Mouse (Mus musculus) midbrain, embryonic 14.5 days (tissue): ENCODE measurements at regions not wholly inside any gene's neighbourhood (a gene's known extent, or its start where the extent isn't known, plus 50 kb on each side); places are given as distances from the start of the nearest gene placed in this dataset.

Experiments used
- ATAC-seq: fragments of 200-750 bp; cut with Nextera tagmentation; 2 replicates; pipeline ENCODE4 v1.8.0; 2017; ENCODE audit warnings: moderate number of reproducible peaks, moderate library complexity; ENCODE audit not compliant: low FRiP score, low TSS enrichment
- DNase-seq: peaks from one replicate; pipeline ENCODE4 v3.0.0-alpha.2; 2015
- H3K27ac ChIP-seq: fragments of 300-500 bp; sonication (generic); replicated peaks from 2 replicates; pipeline ENCODE4 v1.5.1; 2014; ENCODE audit warnings: mild to moderate bottlenecking, low read depth, low read length, moderate library complexity
- H3K27me3 ChIP-seq: fragments of 300-500 bp; sonication (generic); 2 replicates; pipeline ENCODE4 v1.6.1; 2014; ENCODE audit warnings: low read length, control low read depth, mixed read lengths; ENCODE audit not compliant: control insufficient read depth, insufficient read depth
- H3K36me3 ChIP-seq: fragments of 300-500 bp; sonication (generic); 2 replicates; pipeline ENCODE4 v1.6.1; 2014; ENCODE audit warnings: low read length, control low read depth; ENCODE audit not compliant: control insufficient read depth, insufficient read depth
- H3K4me1 ChIP-seq: fragments of 300-500 bp; sonication (generic); 2 replicates; pipeline ENCODE4 v1.6.1; 2014; ENCODE audit warnings: mild to moderate bottlenecking, antibody characterized with exemption, low read length, control low read depth; ENCODE audit not compliant: control insufficient read depth, insufficient read depth
- H3K4me2 ChIP-seq: fragments of 300-500 bp; sonication (generic); 2 replicates; pipeline ENCODE4 v1.6.1; 2014; ENCODE audit warnings: mild to moderate bottlenecking, low read length, moderate library complexity
- H3K4me3 ChIP-seq: fragments of 300-500 bp; sonication (generic); replicated peaks from 2 replicates; pipeline ENCODE4 v1.5.1; 2014; ENCODE audit warnings: low read depth, low read length
- H3K9ac ChIP-seq: fragments of 300-500 bp; sonication (generic); replicated peaks from 2 replicates; pipeline ENCODE4 v1.6.1; 2014; ENCODE audit warnings: mild to moderate bottlenecking, low read length, moderate library complexity
- H3K9me3 ChIP-seq: fragments of 300-500 bp; sonication (generic); 2 replicates; pipeline ENCODE4 v1.6.1; 2016; ENCODE audit warnings: low read length, control low read depth, mixed read lengths; ENCODE audit not compliant: control insufficient read depth
- WGBS: fragments of 180-500 bp; shearing (Covaris S2); extraction: QIAGEN DNeasy Blood & Tissue Kit; methylation state at CpG from one replicate; pipeline ENCODE4 v1.1.7; 2014; 5-methylcytosine and 5-hydroxymethylcytosine counted together

DNA sequence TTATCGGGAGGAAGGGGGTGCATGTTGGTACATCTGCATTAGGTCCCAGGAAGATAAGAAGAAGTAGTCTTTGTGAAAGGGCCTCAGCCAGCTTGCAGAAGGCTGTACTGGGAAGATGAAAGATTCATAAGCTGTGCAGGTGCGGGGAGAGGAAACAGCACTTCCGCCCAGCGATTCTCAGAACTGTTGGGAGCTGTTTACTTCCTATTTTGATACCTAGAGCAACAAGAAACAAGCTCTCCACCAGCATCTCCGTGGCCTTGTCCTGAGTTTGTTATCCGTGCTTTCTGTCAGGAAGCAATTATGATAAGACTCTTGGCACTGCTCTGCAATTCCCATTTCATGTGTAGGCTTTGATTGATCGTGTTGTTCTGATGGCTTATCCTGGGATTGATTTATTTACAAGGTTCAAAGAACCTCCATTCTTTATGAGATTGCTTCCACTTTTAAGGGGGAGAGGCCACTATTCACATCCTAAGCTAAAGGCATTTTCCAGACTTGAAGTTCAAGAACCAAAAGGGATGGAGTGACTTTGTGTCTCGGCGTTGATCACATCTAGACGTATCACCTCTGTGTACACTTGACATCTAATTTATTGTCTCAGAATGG lies 133.6 kb upstream of the Tars start:
- Histone ChIP-seq H3K9me3 (no peaks in the 10 kb centered on the region), H3K4me3 (no peak overlapping the region), H3K9ac (no peak overlapping the region), H3K36me3 (no peaks in the 10 kb centered on the region), H3K4me2 (no peak overlapping the region), H3K4me1 (no peaks in the 10 kb centered on the region), H3K27me3 (no peaks in the 10 kb centered on the region), H3K27ac (no peak overlapping the region)
- no peak for DNase-seq
- ATAC-seq: no peak
- 87% methylated on average over 10 of the region's 10 CpGs for WGBS

- no peak for ATAC-seq
- Histone ChIP-seq H3K36me3 (no peaks in the 10 kb centered on the region), H3K9ac (no peak overlapping the region), H3K4me1 (no peaks in the 10 kb centered on the region), H3K27ac (no peak overlapping the region), H3K27me3 (no peaks in the 10 kb centered on the region), H3K4me2 (no peak overlapping the region), H3K9me3 (no peaks in the 10 kb centered on the region), H3K4me3 (no peak overlapping the region)
- no peak for DNase-seq
- WGBS: 87% methylated on average over 9 of the region's 9 CpGs
Measured at GRCm38 (mm10) chr15:11532536-11532935, 133.1 kb upstream of the Tars start.

DNA sequence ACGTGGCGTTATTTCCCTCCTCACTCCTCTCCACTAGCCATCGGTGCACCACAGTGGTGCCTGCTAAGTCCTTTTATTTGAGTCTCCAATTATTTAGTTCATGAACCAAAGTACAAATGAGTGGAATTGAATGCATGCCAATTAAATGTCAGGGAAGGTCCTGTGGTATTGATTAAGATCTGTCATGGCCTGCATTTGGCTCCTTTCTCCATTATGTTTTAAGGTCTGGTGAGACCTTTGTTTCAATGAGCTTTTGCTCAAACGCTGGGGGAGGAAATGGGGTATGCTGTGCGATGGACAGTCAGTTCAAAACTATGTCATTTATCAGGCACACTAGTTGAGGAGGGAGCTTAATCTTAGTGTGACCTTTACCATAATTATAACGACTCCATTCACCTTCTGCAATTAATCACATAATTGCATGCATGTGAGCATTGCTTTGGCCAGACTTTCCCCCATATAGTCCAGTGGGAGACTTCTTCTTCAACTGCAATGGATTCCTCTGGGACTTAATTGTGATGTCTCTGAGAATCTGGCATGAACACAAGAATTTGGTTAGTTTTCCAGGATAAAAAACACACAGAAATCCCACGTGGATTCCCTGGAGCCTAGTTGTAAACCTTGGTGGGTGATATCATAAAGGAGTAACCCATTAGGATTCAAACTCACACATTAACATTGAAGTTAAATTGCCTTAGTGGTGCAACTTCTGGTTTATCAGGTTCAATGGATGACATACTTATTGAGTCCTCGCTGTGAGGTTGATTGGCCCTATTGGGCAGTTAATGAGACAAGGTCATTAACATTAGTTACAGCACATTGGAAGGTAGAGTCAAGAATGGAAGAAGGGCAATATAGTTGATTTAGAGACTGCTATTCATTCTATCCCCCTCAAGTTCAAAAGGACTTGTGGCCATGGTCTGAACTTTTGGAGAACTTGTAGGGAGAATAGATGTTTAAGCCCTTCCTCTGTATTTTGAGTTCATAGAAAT lies 130.7 kb upstream of the Tars start:
- no peak overlapping the region for H3K4me2 ChIP-seq
- no peak overlapping the region for H3K27ac ChIP-seq
- no peaks in the 10 kb centered on the region for H3K36me3 ChIP-seq
- no peaks in the 10 kb centered on the region for H3K4me1 ChIP-seq
- H3K27me3 ChIP-seq: no peaks in the 10 kb centered on the region
- WGBS: 64% methylated on average over 8 of the region's 8 CpGs
- DNase-seq: no peak
- no peaks in the 10 kb centered on the region for H3K9me3 ChIP-seq
- ATAC-seq: no peak
- no peak overlapping the region for H3K9ac ChIP-seq
- no peak overlapping the region for H3K4me3 ChIP-seq

DNA sequence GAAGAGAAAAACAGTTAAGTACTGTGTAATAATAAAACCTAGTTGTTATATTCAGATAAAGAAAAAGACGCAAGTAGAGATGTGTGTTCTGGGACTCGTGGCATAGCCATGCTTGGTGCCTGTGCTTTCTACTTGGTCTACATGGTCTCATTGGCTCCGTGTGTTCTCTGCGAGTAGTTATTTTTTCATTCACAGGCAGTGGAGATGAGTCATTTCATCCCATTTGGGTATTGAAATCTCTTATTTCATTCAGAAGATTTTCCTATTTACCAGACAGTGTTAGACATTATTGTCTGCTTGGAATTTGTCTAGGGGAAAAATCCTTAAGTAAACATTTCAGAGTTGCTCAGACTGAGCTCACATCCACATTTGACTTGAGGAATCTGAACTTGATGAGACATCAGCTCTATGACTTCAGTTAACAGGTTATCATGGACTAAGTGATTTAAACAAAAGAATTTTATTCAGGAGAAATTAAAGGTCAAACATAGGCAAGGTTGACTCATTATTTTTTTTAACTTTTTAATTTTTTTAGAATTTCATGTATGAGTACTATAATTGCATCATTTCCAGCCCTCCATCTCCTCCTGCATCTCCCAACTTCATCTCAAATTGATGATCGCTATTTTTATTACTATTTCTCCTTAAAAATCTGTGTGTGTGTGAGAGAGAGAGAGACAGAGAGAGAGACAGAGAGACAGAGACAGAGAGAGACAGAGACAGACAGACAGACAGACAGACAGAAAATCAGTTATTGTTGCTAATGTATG lies 125.1 kb upstream of the Tars start:
- no peak overlapping the region for H3K9ac ChIP-seq
- no peak for DNase-seq
- H3K4me3 ChIP-seq: no peak overlapping the region
- H3K4me2 ChIP-seq: no peak overlapping the region
- H3K27ac ChIP-seq: no peak overlapping the region
- ATAC-seq: no peak
- no peaks in the 10 kb centered on the region for H3K4me1 ChIP-seq
- no peaks in the 10 kb centered on the region for H3K36me3 ChIP-seq
- H3K9me3 ChIP-seq: no peaks in the 10 kb centered on the region
- WGBS: 90% methylated on average over 5 of the region's 5 CpGs
- H3K27me3 ChIP-seq: no peaks in the 10 kb centered on the region

DNA sequence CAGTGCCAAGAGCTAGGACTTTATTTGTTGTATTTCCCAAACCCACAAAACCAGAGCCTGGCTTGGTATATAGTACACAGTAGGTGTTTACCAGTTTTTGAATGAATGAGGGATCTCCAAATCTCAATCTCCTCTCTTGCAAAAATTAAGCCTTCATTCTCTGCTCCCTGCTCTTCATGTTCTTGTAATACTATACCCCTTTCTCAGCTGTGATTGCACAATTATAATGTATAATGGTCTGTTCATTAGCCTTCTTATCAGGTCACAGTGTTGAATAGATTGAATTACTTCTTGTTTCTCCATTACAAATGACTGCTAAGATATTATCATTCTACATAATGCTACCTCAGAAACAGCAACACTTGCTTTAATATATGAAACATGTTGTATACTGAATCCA lies 119.1 kb upstream of the Tars start:
- Histone ChIP-seq H3K9ac (no peak overlapping the region), H3K4me1 (no peaks in the 10 kb centered on the region), H3K4me3 (no peak overlapping the region), H3K4me2 (no peak overlapping the region), H3K9me3 (no peaks in the 10 kb centered on the region), H3K27me3 (no peaks in the 10 kb centered on the region), H3K27ac (no peak overlapping the region), H3K36me3 (no peaks in the 10 kb centered on the region)
- no peak for ATAC-seq
- no peak for DNase-seq

DNA sequence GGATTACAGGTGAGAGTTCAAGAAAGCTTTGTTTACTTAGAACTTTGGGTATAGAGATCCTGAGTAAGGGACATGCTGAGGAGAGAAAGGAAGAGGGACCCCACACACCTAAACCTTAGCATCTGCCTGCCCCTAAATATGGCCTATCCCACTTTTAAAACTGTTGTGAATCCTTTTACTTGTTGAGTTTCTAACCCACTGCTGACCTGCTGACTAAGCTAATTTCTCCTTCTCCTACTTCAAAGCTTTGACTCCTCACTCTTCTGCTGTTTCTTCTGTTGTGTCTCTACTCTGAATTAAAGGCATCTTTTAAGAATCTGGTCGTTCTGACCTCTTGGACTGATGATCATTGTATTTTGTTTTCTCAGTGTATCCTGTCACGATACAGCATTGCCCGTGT lies 118.4 kb upstream of the Tars start:
- Histone ChIP-seq H3K9ac (no peak overlapping the region), H3K4me1 (no peaks in the 10 kb centered on the region), H3K27me3 (no peaks in the 10 kb centered on the region), H3K4me3 (no peak overlapping the region), H3K9me3 (no peaks in the 10 kb centered on the region), H3K27ac (no peak overlapping the region), H3K36me3 (no peaks in the 10 kb centered on the region), H3K4me2 (no peak overlapping the region)
- WGBS: 80% methylated on average over 3 of the region's 3 CpGs
- DNase-seq (no peak), ATAC-seq (no peak)

DNA sequence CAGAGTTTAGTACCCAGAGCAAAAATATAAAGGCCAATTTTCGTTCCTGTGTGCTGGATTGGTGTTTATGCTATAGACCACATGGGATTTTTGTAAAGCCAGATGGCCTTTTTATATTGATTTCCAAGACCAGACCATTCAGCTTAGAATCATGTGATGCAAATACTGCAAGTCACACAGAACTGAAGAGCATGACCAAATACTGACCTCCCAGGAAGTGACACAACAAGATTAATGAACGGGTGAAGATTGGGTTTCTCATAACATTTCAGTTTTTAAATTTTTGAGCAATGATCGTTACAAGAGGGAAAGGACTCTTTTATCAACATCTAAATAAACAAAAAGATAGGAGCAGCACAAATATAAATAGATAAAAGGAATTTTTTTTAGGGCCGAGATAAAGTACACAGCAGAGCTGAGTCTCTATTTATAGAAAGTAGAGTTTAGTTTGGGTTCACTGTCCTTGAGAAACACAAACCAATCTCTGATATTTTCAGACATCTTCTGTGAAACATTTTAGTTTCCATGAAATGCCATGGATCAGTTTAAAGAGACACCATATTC lies 105.7 kb upstream of the Tars start:
- DNase-seq (no peak), ATAC-seq (no peak)
- Histone ChIP-seq H3K27ac (no peak overlapping the region), H3K9me3 (no peaks in the 10 kb centered on the region), H3K4me2 (no peak overlapping the region), H3K9ac (no peak overlapping the region), H3K4me1 (no peaks in the 10 kb centered on the region), H3K4me3 (no peak overlapping the region), H3K36me3 (no peaks in the 10 kb centered on the region), H3K27me3 (no peaks in the 10 kb centered on the region)
- WGBS: 84% methylated on average over 4 of the region's 4 CpGs

DNA sequence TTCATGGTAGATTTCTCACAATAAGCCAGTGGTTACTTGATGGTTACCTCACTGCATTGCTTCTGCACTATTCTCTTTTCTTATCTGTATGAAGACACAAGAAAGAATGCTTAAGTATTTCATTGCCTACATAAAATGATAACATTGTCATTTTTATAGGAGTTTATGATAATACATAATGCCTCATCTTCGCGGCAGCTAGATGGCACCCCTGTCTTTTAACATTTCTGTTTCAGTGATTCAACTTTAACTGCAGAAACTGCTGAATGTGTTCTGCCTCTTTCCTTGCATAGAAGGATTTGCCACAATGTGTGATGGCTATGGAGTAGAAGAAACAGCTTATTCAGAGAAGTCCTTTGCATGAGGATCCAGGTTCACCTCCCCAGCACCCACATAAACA lies 97.0 kb upstream of the Tars start:
- Histone ChIP-seq H3K36me3 (no peaks in the 10 kb centered on the region), H3K27ac (no peak overlapping the region), H3K9ac (no peak overlapping the region), H3K9me3 (no peaks in the 10 kb centered on the region), H3K4me2 (no peak overlapping the region), H3K4me3 (no peak overlapping the region), H3K4me1 (no peaks in the 10 kb centered on the region), H3K27me3 (no peaks in the 10 kb centered on the region)
- peak; percentile 3 for DNase-seq
- no peak for ATAC-seq
- 91% methylated on average over 2 of the region's 2 CpGs for WGBS
